Mouse (Mus musculus) ES-E14 (cell line): ENCODE results near the gene Sstr5.

Experiments
- CHD2 ChIP-seq: IDR thresholded peaks from 2 replicates; pipeline ENCODE4 v1.6.1; 2014; ENCODE audit warnings: mild to moderate bottlenecking, low read depth, low read length, inconsistent platforms
- HCFC1 ChIP-seq: IDR thresholded peaks from 2 replicates; pipeline ENCODE4 v1.6.1; 2012; ENCODE audit warnings: low read length, inconsistent platforms, borderline replicate concordance; ENCODE audit not compliant: insufficient read depth
- MAFK ChIP-seq: IDR thresholded peaks from 2 replicates; pipeline ENCODE4 v1.6.1; 2014; ENCODE audit warnings: mild to moderate bottlenecking, low read depth, low read length, inconsistent platforms; ENCODE audit not compliant: insufficient read depth

DNA sequence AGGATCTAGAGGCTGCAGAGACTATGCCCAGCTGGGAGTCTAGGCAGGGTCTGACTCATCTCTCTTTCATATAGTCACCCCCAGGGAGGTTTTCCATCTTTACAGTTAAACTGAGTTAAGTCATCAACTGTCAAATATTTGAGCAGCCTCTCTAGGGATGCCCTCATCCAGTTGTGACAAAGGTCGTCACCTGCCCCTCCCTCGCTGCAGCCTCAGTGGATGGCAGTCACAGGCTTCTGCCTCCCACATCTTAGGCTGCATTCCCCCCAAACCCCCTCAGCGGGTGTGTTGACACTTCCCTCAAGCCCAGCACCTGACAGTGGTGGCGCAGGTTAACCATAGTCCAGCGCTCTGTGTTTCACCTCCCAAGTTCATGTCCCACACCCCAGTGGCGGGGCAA lies 55.7 kb downstream of the Sstr5 start:
- TF ChIP-seq CHD2 = no peak
- no peak for TF ChIP-seq MAFK
- no peak for TF ChIP-seq HCFC1
